10 mouse cellular contexts compared by ENCODE assay signal in genomic region chr10:120717159-120717567, GRCm38 (mm10).
DNase-seq lines count a peak whose midpoint lies in the region; ATAC-seq and TF ChIP-seq lines count a peak whose summit lies in the region.
"Had no signal": no experiment of that assay in that cellular context is flagged by ENCODE, and none has a peak within 500 bp of the region (broad histone marks: within the 10 kb centered on the region; RNA-seq: fewer than 3 reads in every experiment).

No protein-coding gene starts in this region.

- H3K4me3 ChIP-seq in embryonic facial prominence, embryonic 13.5 days: no peak overlapping the region
- H3K4me3 ChIP-seq in intestine, embryonic 16.5 days (ENCODE audit: low read length): no peak overlapping the region
- no peak overlapping the region for H3K4me3 ChIP-seq in lung, embryonic 16.5 days (ENCODE audit: low read length)
- no peak overlapping the region for H3K4me3 ChIP-seq in forebrain, embryonic 16.5 days (replicated peaks; ENCODE audit: low read length)
- H3K4me3 ChIP-seq: erythroblast, embryonic 14.5 days; liver, embryonic 15.5 days had no signal

- peak; percentile 77 for DNase-seq in Patski (ENCODE audit: low read depth, low spot score)
- no peak for DNase-seq in right cerebral cortex, adult 18-20 months
- DNase-seq: right cerebral cortex, postnatal 4 days had no signal

- TF ChIP-seq CTCF in Patski (IDR thresholded peaks at IDR 0.05): no peak

- no peak overlapping the region for H3K9ac ChIP-seq in embryonic facial prominence, embryonic 13.5 days
- no peak overlapping the region; the same call in 1 of the 2 replicates for H3K9ac ChIP-seq in intestine, embryonic 16.5 days (ENCODE audit: low read depth, low read length)
- H3K9ac ChIP-seq in lung, embryonic 16.5 days (ENCODE audit: low read length): no peak overlapping the region
- H3K9ac ChIP-seq in forebrain, embryonic 16.5 days (replicated peaks; ENCODE audit: low read depth, low read length): no peak overlapping the region
- H3K9ac ChIP-seq: liver, embryonic 15.5 days had no signal

- in situ Hi-C loops in Patski (cut with MboI; ENCODE audit: low pct_unique_long_range_greater_than_20kb): loop anchor here (25.0 kb wide), 1 partner anchor 545 kb away; no protein-coding TSS in a partner anchor

- H3K27ac ChIP-seq in embryonic facial prominence, embryonic 13.5 days: peak overlapping the region; percentile 60
- peak overlapping the region; percentile 78 for H3K27ac ChIP-seq in intestine, embryonic 16.5 days (ENCODE audit: low read length)
- no peak overlapping the region for H3K27ac ChIP-seq in lung, embryonic 16.5 days (ENCODE audit: low read length)
- no peak overlapping the region for H3K27ac ChIP-seq in forebrain, embryonic 16.5 days (ENCODE audit: low read length)
- H3K27ac ChIP-seq: liver, embryonic 15.5 days had no signal

- H3K36me3 ChIP-seq in embryonic facial prominence, embryonic 13.5 days: no peaks in the 10 kb centered on the region
- H3K36me3 ChIP-seq in intestine, embryonic 16.5 days (ENCODE audit: control insufficient read depth, insufficient read depth, low read length): no peaks in the 10 kb centered on the region
- no peaks in the 10 kb centered on the region for H3K36me3 ChIP-seq in lung, embryonic 16.5 days (ENCODE audit: control insufficient read depth, insufficient read depth, low read length)
- H3K36me3 ChIP-seq in forebrain, embryonic 16.5 days (ENCODE audit: control insufficient read depth, insufficient read depth): no peaks in the 10 kb centered on the region
- H3K36me3 ChIP-seq: liver, embryonic 15.5 days had no signal

- H3K4me2 ChIP-seq in embryonic facial prominence, embryonic 13.5 days: no peak overlapping the region; the same call in 1 of the 2 replicates
- H3K4me2 ChIP-seq in intestine, embryonic 16.5 days (ENCODE audit: low read depth, low read length): peak overlapping the region; percentile 14; the same call in 1 of the 2 replicates
- H3K4me2 ChIP-seq in lung, embryonic 16.5 days (ENCODE audit: low read depth, low read length): peak overlapping the region; percentile 34
- H3K4me2 ChIP-seq in forebrain, embryonic 16.5 days (ENCODE audit: low read length): no peak overlapping the region
- H3K4me2 ChIP-seq: liver, embryonic 15.5 days had no signal

- peaks cover 44% of the 10 kb centered on the region for H3K4me1 ChIP-seq in embryonic facial prominence, embryonic 13.5 days
- peaks cover 33% of the 10 kb centered on the region for H3K4me1 ChIP-seq in intestine, embryonic 16.5 days (ENCODE audit: control insufficient read depth, insufficient read depth, low read length)
- H3K4me1 ChIP-seq in lung, embryonic 16.5 days (replicated peaks; ENCODE audit: control insufficient read depth, insufficient read depth, low read length): peaks cover 10% of the 10 kb centered on the region; the same call in 1 of the 2 replicates
- peaks cover 4% of the 10 kb centered on the region for H3K4me1 ChIP-seq in forebrain, embryonic 16.5 days (replicated peaks; ENCODE audit: control insufficient read depth, insufficient read depth, low read length)
- H3K4me1 ChIP-seq: liver, embryonic 15.5 days had no signal

- 35% methylated on average over 11 of the region's 11 CpGs for WGBS in embryonic facial prominence, embryonic 13.5 days
- 17% methylated on average over 11 of the region's 11 CpGs for WGBS in intestine, embryonic 16.5 days
- WGBS in lung, embryonic 16.5 days: 4% methylated on average over 11 of the region's 11 CpGs
- 73% methylated on average over 11 of the region's 11 CpGs for WGBS in forebrain, embryonic 16.5 days

- peak; percentile 94 for ATAC-seq in Patski
- ATAC-seq in embryonic facial prominence, embryonic 13.5 days (ENCODE audit: insufficient number of reproducible peaks, insufficient read depth, low FRiP score, low TSS enrichment, low read depth): 0 out of 2 replicates have a peak, but pooled peaks have one; percentile 10
- ATAC-seq in intestine, embryonic 16.5 days: peak; percentile 85
- ATAC-seq in lung, embryonic 16.5 days (ENCODE audit: low read depth): peak; percentile 84
- no peak for ATAC-seq in megakaryocyte-erythroid progenitor cell, adult 5-6 weeks (replicated peaks; ENCODE audit: low FRiP score, low TSS enrichment, poor library complexity, severe bottlenecking)
- ATAC-seq in forebrain, embryonic 16.5 days: no peak

- CTCF ChIA-PET in Patski (lab: Charles Lee): interaction anchor here (1.7 kb wide), 1 partner anchor 159 kb away, joined by 4 read pairs; no protein-coding TSS in a partner anchor

- H3K9me3 ChIP-seq in embryonic facial prominence, embryonic 13.5 days: no peaks in the 10 kb centered on the region
- H3K9me3 ChIP-seq in intestine, embryonic 16.5 days (ENCODE audit: control insufficient read depth, low read length): no peaks in the 10 kb centered on the region
- H3K9me3 ChIP-seq in lung, embryonic 16.5 days (ENCODE audit: control insufficient read depth, low read length): no peaks in the 10 kb centered on the region
- H3K9me3 ChIP-seq in forebrain, embryonic 16.5 days (ENCODE audit: control insufficient read depth, low read length): no peaks in the 10 kb centered on the region
- H3K9me3 ChIP-seq: liver, embryonic 15.5 days had no signal

- H3K27me3 ChIP-seq in Patski: no peaks in the 10 kb centered on the region
- H3K27me3 ChIP-seq in embryonic facial prominence, embryonic 13.5 days: peaks cover 5% of the 10 kb centered on the region; the same call in 1 of the 2 replicates
- no peaks in the 10 kb centered on the region for H3K27me3 ChIP-seq in intestine, embryonic 16.5 days (replicated peaks; ENCODE audit: control insufficient read depth, insufficient read depth, low read length)
- H3K27me3 ChIP-seq in lung, embryonic 16.5 days (ENCODE audit: control insufficient read depth, insufficient read depth, low read depth, low read length): peaks cover 7% of the 10 kb centered on the region; the same call in 1 of the 2 replicates
- H3K27me3 ChIP-seq in forebrain, embryonic 16.5 days (replicated peaks; ENCODE audit: control insufficient read depth, insufficient read depth, low read length): 0 out of 2 replicates have a peak, but pooled peaks cover 3% of the 10 kb centered on the region

- POLR2A ChIA-PET in Patski (lab: Charles Lee): no interaction called here

Comparison
In these comparisons a context has a peak if more than half of its experiments do, and no peak if none do; other contexts are left out.
1. ATAC-seq: peak in Patski (single experiment), embryonic facial prominence, embryonic 13.5 days (single experiment), intestine, embryonic 16.5 days (single experiment) and lung, embryonic 16.5 days (single experiment); none in megakaryocyte-erythroid progenitor cell, adult 5-6 weeks (single experiment) and forebrain, embryonic 16.5 days (single experiment).
2. H3K27ac ChIP-seq: peak in embryonic facial prominence, embryonic 13.5 days (single experiment) and intestine, embryonic 16.5 days (single experiment); none in lung, embryonic 16.5 days (single experiment) and forebrain, embryonic 16.5 days (single experiment).
3. H3K4me2 ChIP-seq: peak in intestine, embryonic 16.5 days (single experiment) and lung, embryonic 16.5 days (single experiment); none in embryonic facial prominence, embryonic 13.5 days (single experiment) and forebrain, embryonic 16.5 days (single experiment).